Mouse (Mus musculus) monocyte, adult 5-6 weeks (primary cell): ENCODE measurements around the gene Sgip1. TPM values are rescaled to one million over a fixed set of nuclear protein-coding genes. Genes with fewer than 3 reads are reported as not detected.

Experiments used
- ATAC-seq: fragments of 153-309, 156-312 bp; replicated peaks from 2 replicates; pipeline ENCODE4 v1.8.0; 2017; ENCODE audit warnings: mild to moderate bottlenecking; ENCODE audit not compliant: low TSS enrichment, insufficient number of reproducible peaks, severe bottlenecking, poor library complexity, low FRiP score
- total RNA-seq: library from RNA; stranded (forward); fragments of 200-1000, 200-491, 200-594 nt; gene quantifications from 3 replicates; pipeline ENCODE4 v1.2.3, GENCODE M21; 2017

Gene Sgip1
- total RNA-seq, 1 experiment from 2014 or later = 0.86 TPM

DNA sequence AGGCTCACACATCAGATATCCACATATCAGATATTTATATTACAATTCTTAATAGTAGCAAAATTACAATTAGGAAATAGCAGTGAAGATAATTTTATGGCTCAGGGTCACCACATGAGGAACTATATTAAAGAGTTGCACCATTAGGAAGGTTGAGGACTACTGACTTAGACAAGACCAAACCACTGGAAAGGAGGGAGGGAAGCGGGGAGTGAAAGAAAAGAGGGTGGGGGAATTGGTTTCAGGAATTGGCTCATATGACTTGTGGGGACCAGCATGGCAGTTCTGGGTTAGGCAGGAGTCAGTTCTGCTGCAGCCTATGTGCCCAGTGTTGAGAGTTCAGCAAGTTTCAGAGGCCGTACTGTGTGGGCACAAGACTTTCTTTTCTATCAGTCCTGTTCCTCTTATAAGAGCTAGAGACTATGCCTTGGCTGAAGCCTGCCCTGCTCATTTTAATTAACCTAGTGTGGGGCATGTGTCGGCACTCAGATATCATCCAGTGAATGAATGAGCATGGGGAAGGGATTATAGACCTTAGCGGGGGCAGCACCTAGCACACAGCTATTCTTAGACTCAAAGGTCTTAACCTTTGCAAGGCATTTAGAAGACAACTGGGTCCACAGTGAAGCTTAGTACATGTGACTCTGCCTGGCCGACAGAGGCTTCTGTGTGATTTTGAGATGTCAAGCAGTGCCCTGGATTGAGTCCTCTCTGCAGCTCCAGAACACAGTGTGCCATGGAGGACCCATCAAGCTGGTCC lies 30.7 kb downstream of the Sgip1 start:
- no peak for ATAC-seq

DNA sequence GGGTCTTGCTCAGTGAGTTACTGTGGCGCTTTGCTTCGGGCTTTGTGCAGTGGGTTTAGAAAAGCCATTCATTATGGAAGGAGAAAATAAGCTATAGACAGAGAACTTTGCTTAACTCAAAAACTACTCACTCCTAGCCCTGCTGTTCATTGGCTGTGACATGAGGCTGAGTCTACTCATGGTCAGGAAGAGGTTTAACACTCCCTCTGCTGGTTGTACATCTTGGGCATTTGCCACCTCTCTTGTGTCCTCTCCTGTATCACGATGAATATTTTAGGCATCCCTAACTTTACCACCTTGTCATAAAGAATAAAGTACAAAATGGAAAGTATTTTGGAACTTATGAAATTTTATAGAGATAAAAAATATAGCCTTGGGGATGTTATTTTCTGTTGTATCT lies 32.1 kb downstream of the Sgip1 start:
- no peak for ATAC-seq

DNA sequence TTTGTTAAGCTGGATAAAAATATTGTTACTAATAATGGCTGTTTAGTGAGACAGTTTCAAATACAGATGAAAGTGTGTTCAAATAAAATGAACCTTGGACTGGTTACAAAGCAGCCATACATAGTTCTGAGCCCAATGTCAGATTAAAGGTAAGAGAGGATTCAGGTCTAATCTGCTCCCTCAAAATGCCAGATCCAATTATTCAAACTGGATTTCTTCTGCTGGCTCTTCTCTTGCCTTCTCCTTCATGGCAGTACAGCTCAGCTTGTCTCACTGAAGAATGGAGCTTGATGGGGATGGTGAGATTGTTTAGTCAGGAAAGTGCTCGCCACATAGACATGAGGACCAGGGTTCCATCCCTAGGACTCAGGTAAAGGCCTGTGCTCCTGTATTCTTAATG lies 32.7 kb downstream of the Sgip1 start:
- no peak for ATAC-seq

DNA sequence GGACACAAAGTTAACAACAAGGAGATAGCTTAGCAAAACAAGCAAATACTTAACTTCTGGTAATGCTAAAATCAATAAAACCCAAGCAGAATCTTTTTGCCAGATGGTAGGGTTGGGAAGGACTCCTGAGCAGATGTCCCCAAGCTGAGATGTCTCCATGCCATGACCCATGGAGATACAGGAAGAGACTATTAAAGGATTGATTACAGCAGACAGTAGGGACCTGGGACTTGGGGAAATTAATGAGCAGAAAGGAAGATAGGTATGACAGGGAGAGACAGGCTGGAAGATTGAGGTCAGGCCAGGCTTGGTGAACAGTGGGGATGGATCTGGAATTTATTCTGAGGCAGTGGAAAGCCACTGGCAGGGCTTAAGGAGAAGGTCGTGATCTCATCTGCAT lies 33.5 kb downstream of the Sgip1 start:
- no peak for ATAC-seq

DNA sequence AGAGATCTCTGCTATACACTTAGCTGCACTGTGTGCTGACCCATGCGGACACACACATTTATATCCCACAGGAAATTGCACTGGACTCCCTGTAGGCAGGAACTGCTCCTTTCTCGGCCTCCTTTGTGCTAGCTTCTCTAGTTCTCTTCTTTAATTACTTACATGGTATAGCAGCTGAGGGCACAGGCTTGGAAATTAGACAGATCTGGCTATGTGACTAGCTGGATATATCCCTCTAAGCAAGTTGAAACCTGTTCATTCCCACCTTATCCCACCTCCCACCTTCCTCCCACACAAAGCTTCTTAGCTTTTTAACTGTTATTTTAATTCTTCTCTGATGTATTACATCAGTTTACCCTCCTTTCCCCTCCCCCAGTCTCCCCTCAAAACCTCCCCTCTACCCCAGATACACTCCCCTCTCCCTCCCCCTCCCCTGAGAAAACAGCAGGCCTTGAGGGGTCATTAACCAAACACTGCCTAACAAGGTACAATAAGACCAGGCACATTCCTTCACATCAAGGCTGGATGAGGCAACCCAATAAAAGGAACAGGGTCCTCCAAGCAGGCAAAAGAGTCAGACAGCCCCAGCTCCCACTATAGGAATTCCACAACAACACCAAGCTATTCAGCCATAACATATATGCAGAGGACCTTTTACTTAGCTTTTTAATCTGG lies 34.6 kb downstream of the Sgip1 start:
- no peak for ATAC-seq

DNA sequence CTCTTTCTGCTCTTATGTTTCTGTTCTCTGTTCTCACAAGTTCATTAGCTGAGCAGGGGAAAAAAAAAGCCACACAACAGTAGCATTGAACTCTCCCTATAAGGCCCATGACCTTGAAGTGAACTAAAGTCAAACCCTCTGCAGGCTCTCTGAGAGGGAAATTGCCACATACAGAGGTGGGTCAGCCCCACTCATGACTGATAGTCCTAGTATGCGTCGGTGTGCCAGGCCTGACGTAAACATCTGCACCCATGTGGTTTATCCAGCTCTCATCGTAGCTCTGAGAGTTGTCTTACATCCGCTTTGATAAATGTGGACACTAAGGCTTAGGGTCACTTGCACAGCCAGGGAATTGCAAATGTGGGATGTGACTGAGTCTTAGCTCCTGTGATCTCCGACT lies 38.8 kb downstream of the Sgip1 start:
- ATAC-seq = no peak

DNA sequence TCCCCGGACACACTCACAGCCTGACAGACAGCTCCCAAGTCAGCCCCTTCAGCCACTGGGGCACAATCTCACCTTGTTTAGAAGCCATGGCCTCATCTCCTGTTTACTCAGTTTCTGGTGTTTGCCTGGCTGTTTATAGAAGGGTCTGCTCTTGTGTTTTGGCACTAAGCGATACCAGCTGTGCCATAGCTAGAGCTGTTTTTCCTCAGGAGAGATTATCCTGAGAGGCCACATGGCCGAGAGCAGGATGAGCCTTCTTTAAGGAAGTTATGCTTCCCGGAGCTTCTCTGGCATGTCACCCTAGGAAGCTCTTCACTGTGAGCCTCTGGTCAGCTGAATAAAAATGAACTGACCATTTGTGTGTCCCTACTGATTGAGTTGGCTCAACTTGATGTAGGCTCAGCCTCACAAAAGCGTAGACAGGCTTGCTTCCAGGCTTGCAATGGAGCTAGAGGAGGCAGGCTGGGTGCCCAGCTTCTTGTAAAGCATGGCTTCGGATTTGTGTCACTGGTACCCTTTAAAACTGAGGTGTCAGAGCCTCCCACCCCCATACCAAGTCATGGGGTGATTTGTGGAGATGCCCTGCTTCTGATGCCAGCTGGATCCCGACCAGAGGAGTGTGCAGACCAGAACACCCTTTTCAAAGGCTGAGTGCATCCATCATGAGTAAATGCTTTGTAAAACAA lies 42.1 kb downstream of the Sgip1 start:
- no peak for ATAC-seq

DNA sequence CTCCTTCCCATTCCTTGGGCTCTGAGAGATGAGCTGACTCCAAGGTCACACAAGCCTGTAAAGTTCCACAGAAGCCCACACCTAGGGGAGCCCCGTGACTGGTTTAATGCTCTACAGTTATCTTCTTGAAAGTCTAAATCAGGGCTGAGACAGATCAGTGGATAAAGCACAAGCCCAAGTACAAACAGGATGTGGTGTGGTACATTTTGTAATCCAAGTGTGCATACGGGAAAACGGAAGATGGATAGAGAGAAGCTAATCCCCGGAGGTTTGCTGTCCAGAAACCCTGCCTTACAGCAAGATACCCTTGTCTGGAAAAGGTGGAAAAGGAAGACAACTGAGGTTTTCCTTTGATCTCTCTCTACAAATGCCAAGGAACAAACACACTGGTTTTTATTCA lies 44.1 kb downstream of the Sgip1 start:
- ATAC-seq = no peak

DNA sequence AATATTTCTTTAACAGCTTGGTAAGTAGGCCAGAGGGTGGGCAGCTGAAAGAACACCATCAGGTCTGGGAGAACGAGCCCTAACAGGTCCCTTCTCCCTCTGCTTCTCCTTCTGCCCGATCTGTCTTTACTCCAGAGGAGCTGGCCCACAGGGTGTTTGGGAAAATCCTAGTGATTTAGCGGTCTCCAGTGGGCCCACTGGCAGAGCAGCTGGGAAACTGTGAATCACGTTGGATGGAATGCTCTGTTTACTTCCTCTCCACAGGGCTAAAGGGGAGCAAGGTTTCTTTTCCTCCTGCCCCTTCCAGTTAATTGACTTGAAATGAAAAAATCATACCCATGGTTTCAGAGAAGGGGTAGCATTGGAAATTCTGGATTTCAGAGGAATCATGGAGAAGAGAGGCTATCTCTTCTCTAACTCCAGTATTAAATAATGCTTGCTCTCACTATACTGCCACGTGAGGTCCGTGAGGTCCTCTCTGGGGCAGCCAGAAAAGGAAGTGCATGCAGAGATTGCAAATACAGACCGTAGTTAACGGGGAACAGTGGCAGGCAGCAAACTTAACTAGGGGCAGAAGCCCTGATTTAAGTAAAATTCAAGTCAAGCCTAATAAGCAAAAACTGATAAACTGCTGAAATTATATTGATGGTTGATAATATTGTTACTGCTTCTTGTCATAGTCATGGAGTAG lies 51.1 kb downstream of the Sgip1 start:
- no peak for ATAC-seq

DNA sequence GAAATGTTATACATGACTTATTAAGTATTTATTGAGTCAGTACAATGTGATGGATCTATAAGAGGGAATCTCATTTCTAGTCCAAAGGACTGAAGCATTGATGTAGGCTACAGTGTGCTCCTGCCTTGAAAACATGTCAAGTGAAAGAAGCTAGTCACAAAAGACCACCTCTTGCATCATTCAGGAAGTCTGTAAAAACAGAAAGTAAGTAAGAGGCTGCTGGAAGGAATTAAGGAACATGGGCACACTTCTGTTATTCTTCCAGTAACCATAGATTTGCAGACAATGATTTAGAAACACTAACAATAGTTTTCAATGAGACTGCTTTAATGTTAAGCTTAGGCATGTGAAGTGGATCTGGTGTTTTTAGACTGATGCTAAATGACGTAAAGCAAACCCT lies 60.4 kb downstream of the Sgip1 start:
- ATAC-seq = no peak

DNA sequence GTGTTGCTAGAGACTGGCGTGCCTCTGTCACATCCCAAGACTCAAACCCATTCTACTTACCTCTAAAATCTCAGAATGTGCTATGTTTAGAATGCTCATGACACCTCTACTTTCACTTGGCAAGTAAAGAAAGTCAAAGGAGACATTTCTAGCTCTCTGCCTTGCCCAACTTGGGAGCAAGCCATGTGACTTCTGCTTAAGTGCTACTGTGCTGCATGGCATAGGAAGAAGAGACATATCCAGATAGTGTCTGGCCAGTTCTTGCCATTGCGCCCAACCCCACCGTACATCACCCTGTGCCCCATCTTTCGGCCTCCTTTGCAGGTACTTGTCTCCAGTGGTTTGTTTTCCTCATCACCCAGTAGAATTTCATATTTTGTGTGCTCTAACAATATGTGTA lies 60.8 kb downstream of the Sgip1 start:
- ATAC-seq = no peak

DNA sequence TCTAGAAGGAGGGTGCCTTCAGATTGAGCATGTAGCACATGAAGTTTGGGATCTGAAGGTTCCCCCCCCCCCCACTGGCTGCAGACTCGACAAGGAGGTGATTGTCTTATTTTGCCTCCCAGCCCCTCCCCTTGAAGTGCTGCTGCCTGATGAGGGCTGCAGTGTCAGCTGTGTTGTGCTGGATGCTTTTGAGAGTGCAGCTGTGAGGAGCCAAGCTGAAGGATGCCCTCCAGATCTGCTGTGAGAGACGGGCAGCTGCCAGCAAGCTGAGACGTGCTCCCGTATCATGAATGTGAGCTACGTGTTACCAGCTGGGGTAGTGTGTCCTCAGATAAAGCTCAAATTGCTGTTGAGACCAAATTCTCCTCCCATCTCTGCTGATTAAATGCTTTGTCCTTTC lies 63.5 kb downstream of the Sgip1 start:
- no peak for ATAC-seq

DNA sequence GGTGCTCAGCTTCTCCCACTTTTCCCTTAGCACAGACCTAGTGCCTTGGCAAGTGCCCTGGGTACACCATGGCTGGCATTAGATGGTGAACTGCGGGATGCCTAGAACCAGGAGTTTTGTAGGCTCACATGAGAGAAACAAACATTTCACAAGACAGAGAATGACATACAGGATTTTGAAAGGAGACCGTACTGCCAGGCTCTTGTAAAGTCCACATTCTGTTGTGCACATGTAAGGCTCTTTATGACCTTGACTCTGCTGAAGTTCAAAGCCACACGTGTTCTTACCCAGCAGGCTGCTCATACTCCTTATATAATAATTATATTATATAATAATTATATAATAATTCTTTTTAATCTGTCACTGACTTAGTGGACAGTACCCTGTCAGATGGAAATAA lies 65.9 kb downstream of the Sgip1 start:
- ATAC-seq = no peak

DNA sequence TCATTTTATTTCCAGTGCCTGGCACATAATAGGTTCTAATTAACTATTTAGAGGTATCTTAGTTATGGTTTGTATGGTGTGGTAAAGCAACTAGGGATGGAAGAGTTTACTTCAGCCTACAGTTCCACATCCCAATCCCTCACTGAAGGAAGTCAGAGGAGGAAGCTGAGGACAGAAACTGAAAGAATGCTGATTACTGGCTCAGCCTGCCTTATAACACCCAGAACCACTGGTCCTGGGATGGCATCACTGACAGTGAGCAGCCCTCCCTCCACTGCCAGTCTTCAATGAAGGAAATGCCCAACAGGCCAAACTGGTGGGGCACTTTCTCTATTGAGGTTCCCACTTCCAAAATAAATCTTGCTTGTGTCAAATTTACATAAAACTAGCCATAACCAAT lies 67.2 kb downstream of the Sgip1 start:
- no peak for ATAC-seq

DNA sequence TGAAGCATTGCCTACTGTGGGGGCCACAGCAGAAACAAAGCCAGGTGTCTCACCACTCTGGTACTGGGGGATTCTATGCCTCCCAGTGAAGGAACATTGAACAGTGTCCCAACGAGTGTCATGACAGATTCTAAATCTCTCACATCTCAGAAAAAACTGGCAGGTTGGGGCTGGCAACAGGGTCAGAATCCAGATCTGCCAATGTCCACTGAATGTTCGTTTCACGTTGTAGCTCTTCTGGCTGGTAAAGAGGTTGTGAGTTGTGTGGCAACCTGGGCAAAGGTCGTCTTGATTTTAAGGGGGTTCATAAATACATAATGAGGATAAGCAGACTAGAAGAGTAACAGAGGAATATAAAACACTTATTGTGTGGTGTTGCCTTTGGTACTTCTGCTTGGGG lies 68.2 kb downstream of the Sgip1 start:
- no peak for ATAC-seq

DNA sequence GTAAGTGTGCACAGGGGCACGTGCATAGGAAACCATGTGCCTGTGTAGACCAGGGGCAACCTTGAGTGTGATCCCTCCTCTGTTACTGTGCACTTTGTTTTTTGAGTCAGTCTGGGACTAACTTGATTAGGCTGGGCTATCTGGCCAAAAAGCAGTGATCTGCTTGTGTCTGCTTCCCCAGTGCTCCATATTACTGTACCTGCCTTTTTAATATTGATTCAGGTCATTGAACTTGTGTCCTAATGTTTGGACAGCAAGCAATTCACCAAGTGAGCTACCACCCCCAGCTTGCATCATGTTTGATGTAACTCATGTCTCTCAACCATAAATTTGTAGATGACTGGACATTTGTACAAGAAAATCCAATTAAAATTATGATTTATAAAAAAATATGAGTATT lies 69.2 kb downstream of the Sgip1 start:
- ATAC-seq = no peak

DNA sequence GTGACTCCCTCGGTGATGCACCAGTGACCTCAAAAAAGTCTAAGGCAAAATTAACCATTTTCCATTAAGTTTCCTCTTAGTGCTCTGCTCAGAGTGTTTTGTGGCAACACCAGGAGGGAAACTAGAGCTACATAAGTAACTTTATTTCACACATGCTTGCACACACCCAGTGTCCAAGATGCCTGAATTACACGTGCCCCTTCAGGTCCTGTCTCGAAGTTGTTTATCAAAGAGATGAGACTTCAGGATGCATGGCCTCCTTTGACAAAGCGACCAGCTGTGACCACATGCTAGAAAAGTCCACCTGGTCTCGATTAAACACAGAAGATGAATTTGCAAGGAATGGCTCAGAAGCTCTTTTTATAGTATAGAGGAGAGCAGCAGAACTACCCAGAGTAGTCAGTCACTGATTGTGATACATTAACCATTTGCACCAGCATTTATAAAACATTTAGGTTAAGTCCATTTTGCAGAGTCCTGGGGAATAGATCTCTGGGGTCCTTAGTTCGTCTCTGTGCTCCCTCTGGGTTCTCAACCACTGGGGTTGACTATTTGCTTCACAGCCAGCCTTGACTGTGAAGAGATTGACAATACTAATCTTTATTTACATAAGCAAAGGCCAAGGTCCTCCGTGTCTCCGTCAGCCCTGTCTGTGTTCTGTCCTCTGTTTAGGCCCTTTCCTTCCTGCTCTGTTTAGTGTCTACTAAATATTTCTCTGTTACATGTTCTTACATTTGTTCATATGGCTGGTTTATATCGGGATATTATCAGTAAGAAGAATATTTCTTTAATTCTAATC lies 70.1 kb downstream of the Sgip1 start:
- ATAC-seq = no peak

DNA sequence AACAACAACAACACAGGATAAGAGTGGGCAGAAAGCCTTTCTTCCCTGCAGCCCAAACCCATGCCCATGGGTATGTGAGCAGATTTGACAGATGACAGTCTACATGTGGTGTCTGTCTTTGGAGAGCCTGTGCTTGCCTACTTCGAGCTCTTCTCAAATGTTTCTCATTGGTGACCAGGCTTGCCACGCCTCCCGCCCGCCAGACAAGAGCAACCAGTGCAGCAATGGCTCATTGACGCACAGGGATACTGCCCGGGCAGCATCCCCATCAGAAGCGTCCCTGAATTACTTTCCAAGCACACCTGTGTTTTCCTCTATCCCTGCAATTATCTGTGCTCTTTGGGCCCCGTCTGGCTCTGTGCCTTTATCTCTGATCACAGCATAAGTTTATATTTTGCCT lies 72.2 kb downstream of the Sgip1 start:
- no peak for ATAC-seq

DNA sequence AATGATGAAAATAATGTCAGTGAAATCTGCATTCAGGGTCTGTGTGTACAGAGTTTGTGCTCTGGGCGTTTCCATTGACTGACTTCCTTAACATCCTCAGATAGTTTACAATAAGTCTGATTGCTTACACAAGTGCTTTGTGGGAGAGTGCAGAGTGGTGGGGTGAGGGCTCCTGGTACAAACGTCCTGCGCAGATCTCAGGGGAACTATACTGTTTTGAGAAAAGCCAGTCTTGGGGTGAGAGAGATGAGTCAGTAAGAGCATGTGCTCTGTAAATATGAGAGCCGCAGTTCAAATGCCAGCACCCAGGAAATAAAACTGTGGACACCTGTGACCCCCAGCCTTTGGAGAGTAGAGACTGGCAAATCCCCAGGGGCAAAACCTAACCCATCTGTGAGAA lies 80.7 kb downstream of the Sgip1 start:
- ATAC-seq = no peak
